Mouse (Mus musculus): ENCODE data around the gene Rab3a.

- TF ChIP-seq POLR2A (IDR thresholded peaks at IDR 0.05; ENCODE audit: extremely low read depth, insufficient read depth, low read length) (no peak), CTCF (IDR thresholded peaks at IDR 0.05; ENCODE audit: low read depth, low read length) (no peak)
These were observed 36.8 kb downstream of the Rab3a start for GRCm38 (mm10) chr8:70791294-70791701.
